Mouse (Mus musculus): ENCODE measurements at regions not wholly inside any gene's neighbourhood (a gene's known extent, or its start where the extent isn't known, plus 50 kb on each side); places are given as distances from the start of the nearest gene placed in this dataset.

- ATAC-seq (no peak), DNase-seq (ENCODE audit: low spot score) (peak; percentile 32)
- 72% methylated on average over 1 of the region's 1 CpGs for WGBS
- Histone ChIP-seq H3K4me2 (ENCODE audit: low read depth, low read length) (no peak overlapping the region), H3K9me3 (ENCODE audit: low read length) (no peaks in the 10 kb centered on the region), H3K27me3 (ENCODE audit: insufficient read depth, low read length) (no peaks in the 10 kb centered on the region), H3K4me3 (ENCODE audit: low read length) (no peak overlapping the region), H3K4me1 (ENCODE audit: insufficient read depth, low read length) (no peaks in the 10 kb centered on the region), H3K36me3 (ENCODE audit: insufficient read depth, low read length) (no peaks in the 10 kb centered on the region), H3K27ac (no peak overlapping the region), H3K9ac (replicated peaks; ENCODE audit: low read length) (no peak overlapping the region)
- no peak for TF ChIP-seq CTCF (IDR thresholded peaks at IDR 0.05; ENCODE audit: low read depth)
Measured at GRCm38 (mm10) chr16:52532475-52533083, 78.7 kb upstream of the Alcam start.

GRCm38 (mm10) chr16:52513546-52514409 lies 59.9 kb upstream of the Alcam start:
- Histone ChIP-seq H3K36me3 (ENCODE audit: insufficient read depth, low read length) (no peaks in the 10 kb centered on the region), H3K27me3 (ENCODE audit: insufficient read depth, low read length) (no peaks in the 10 kb centered on the region), H3K9ac (replicated peaks; ENCODE audit: low read length) (no peak overlapping the region), H3K4me1 (ENCODE audit: insufficient read depth, low read length) (no peaks in the 10 kb centered on the region), H3K27ac (no peak overlapping the region), H3K4me2 (ENCODE audit: low read depth, low read length) (no peak overlapping the region), H3K4me3 (ENCODE audit: low read length) (no peak overlapping the region), H3K9me3 (ENCODE audit: low read length) (no peaks in the 10 kb centered on the region)
- no peak for ATAC-seq
- 82% methylated on average over 5 of the region's 5 CpGs for WGBS
- TF ChIP-seq CTCF (IDR thresholded peaks at IDR 0.05; ENCODE audit: low read depth), result no peak
- no peak for DNase-seq (ENCODE audit: low spot score)

GRCm38 (mm10) chr16:52508633-52509379 lies 54.9 kb upstream of the Alcam start:
- H3K9me3 ChIP-seq (ENCODE audit: low read length), result no peaks in the 10 kb centered on the region
- 62% methylated on average over 10 of the region's 10 CpGs for WGBS
- ATAC-seq, result no peak

More at GRCm38 (mm10) chr16:52508633-52509379, 54.9 kb upstream of the Alcam start:
- Histone ChIP-seq H3K27me3 (ENCODE audit: insufficient read depth, low read length) (no peaks in the 10 kb centered on the region), H3K4me3 (ENCODE audit: low read length) (no peak overlapping the region), H3K36me3 (ENCODE audit: insufficient read depth, low read length) (no peaks in the 10 kb centered on the region), H3K4me1 (ENCODE audit: insufficient read depth, low read length) (no peaks in the 10 kb centered on the region), H3K4me2 (ENCODE audit: low read depth, low read length) (no peak overlapping the region), H3K27ac (no peak overlapping the region), H3K9ac (replicated peaks; ENCODE audit: low read length) (no peak overlapping the region)
- no peak for TF ChIP-seq CTCF (IDR thresholded peaks at IDR 0.05; ENCODE audit: low read depth)
- DNase-seq (ENCODE audit: low spot score), result no peak
